Mouse (Mus musculus) gastrocnemius, postnatal 25 days (tissue): ENCODE data around the gene Phldb2. TPM values are rescaled to one million over a fixed set of nuclear protein-coding genes. Genes with fewer than 3 reads are reported as not detected.
A peak's percentile ranks its signal among the peaks of the same experiment; 100 is the strongest.

ENCODE experiments used
- DNase-seq: peaks from one replicate; pipeline ENCODE4 v3.0.0; 2022
- total RNA-seq, 2 experiments: library from RNA; stranded (reverse); gene quantifications; 1 replicate in 1 of 2; 2 replicates in 1 of 2; pipeline ENCODE4 v1.2.3; 2021

The Phldb2 gene
- total RNA-seq, 2 experiments from 2014 or later: 9.4 to 9.9 TPM

GRCm38 (mm10) chr16:45789311-45789710, 164.1 kb downstream of the Phldb2 start:
- no peak for DNase-seq

DNA sequence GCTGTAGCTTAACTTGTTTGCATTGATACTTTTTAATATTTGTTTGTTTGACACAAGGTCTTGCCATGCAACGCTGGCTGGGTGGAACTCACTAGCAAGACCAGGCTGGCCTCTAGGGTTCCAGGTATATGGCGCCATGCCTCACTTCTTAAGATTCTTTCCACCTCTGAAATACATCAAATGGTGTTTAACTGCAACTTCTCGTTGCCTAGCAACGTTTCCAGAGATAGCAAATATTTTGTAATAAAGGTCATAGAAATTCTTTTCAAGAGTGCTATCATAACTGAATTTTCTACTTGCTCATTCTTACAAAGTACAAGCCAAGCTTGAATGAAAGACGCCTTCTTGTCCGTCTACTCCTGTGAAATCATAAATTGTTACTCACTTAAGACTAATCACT, 165.7 kb downstream of the Phldb2 start:
- DNase-seq: no peak

DNA sequence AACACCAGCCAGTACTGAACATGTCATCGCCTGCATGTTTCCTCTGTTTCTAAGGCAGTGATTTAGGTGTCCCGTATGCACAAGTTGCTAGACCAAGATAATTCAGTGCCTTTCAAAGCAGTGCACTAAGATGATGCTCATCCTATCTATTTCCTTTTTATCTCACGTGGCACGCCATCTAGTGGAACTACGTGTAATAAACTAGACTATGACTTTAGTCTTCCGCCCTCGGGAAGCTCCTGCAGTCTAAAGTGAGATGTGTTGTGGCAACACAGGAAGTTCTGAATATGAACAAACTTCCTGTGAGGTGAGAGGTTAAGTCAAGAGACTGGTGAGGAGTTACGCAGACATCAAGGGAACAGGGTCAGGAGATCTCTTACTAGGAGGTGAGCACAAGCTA, 166.8 kb downstream of the Phldb2 start:
- no peak for DNase-seq

DNA sequence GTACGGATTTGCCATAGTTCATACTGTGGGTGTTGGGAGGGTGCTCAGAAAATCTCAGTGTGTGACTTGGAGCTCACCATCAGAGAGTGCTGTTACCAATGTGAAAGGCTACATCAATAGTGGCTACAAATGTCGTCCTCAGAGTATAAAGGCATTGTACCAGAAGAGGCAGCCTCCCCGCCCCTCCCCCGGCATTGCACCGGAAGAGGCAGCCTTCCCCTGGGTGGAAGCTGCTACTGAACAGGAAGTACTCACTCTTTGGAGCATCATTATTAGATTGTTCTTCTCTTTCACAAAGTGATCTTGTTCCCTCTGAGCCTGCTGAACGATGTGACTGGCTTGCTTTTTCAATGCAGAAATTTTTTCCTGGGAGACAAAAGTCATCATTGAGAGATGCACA, 173.4 kb downstream of the Phldb2 start:
- DNase-seq: no peak

DNA sequence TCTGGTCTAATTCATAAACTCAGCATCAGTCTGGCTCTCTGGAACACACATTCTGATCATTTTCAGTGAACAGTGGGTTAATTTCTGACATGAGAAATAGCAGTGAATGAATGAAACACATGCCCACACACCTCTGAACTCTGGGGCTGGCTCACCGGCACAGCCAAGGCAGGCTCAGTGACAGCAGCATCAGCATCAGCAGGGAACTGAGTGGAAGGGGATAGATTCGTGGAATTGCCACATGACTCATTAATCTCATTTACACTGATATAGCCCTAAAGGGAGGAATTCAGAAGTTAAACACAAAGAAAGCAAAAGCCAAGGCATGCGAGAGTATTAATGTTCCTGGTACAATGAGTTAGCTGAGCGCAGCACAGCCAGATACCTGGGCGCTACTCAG, 178.6 kb downstream of the Phldb2 start:
- DNase-seq: no peak

- no peak for DNase-seq
These were observed 182.5 kb downstream of the Phldb2 start for GRCm38 (mm10) chr16:45770914-45771313.

DNA sequence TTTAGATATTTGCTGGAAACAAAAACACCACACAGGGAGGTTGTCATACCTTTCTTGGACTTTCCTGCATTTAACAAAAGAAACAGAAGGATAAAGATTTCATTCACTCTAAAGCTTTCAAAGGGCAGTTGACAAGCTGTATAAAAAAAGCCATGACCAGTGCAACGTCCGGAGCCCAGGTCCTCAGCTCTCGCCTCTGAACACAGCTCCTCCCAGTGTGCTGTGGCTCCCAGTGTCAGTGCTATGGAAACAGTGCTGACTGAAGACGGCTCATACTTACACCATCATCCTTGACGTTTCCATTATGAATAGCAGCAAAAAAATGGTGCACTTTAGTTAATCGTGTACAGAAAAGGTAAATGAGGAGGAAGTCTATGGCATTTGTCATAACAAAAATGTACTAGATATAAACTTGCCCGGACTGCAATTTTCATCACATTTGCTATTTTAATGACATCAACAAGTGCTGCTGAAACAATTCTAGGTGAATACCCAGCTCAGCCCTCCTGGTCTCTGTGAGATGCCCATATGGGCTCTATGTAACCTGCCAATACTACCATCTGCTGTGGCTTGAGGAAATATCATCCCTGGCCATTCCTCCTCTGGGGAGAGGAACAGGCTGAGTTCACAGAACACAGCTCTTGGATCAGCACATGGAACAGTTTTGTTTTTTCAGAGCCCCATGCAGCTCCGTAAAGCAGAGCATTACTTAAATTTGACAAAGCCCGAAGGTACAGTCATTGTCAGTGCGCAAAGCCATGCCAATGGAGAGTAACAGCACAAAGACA, 185.4 kb downstream of the Phldb2 start:
- no peak for DNase-seq

- DNase-seq: no peak
These were observed 186.0 kb downstream of the Phldb2 start for GRCm38 (mm10) chr16:45767434-45767833.

DNA sequence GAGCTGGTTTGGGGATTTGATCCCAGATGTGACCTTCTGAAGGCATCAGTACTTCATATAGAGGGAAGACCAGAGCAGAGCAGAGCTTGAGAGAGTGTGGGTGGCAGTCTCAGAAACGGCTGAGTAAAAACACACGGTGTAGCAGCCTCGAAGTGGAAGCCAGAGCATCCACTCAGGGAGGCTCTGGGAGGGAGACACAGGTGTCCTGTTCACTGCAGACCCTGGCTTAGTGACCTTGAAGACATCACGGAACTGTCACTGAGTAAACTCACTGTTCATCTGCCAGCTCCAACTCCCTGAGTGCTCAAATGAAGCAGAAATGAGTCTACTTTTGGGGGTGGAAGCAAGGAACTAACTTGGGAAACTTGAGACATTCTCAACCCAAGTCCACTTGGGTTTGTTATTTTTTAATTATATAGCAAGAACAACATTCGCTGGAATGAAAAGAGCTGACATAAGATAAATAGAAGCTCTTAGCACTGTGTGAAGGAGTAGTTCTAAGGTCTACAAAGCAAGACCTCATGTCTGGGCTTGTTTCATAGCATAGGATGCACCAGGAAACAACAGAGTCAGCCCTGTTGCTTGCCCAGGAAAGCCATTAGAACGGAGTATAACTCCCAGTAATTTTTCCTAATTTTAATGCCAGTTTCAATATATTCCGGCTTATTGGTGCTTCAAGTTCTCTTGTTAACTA, 187.4 kb downstream of the Phldb2 start:
- no peak for DNase-seq

DNA sequence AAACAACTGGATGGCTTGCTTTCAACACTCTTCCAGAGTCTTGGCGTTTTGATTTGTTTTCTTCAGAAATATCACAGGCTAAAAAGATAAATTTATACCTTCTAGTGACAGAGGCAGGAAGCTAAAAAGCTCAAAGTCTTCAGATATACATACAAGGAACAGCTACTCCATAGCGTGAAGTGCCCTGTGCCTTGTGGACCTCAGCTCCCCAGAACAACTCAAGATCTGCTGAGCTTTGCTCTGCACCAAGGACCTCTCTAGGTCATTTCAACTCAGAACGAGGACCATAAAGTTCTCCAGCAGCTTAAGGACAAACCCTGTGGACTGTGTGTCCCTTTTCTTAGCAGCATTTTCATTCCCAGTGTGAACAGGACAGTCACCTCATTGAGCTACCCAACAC, 188.3 kb downstream of the Phldb2 start:
- DNase-seq: no peak

DNA sequence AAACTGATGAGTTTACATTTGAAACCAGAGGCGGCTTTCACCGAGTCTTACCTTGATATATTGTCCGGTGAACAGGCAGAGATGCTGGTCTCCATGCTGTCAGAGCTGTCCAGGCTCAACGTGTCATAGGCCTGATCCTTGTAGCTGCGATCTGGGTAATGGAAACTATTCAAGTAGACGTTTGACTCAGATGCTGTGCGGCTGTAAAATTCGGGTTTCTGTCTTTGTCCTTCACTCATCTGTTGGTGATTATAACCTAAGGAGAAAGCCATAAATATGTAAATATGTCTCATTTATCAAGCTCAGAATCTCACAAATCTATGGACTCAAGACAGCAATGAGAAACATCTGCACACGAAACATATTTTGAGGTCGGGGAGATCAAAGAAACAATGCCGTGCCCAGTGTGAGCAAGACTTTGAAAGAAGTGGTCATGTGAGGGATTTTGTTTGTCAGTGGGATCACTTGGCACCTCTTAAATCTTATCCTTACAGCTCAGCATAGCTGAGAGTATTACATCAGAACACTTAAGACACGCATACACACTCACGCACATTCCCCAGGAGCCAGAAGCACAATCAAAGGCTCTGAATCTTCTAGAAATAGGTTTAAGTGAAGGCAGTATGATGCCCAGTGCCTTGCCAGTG, 190.4 kb downstream of the Phldb2 start:
- DNase-seq: no peak

GRCm38 (mm10) chr16:45761425-45761824, 192.0 kb downstream of the Phldb2 start:
- no peak for DNase-seq

DNA sequence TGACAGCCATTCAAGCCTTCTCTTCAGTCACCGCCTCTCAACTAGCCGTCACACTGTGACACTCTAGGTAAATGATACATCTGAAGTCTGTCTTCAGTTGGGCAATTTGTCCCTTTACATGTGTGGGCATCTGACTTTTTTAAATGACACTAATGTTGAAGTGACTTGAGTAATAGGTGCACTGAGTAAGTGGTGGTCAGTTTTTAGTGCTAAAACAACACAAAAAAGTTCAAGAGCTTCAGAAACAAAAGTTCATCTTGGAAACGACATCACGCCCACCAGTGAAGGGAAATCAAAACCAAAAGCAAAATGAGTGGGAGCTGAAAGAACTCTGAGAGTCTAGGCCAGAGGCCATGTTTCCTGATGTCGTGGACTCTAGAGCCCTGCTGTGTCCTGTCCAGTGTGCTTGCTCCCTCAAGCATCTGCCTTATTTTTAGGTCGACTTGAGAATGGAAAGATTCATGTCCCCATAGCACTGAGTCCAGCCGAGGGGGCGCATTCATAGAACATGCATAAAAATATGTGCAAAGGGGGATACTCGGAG, 194.6 kb downstream of the Phldb2 start:
- DNase-seq: no peak

GRCm38 (mm10) chr16:45757421-45758078, 195.8 kb downstream of the Phldb2 start:
- DNase-seq: peak; percentile 53

DNA sequence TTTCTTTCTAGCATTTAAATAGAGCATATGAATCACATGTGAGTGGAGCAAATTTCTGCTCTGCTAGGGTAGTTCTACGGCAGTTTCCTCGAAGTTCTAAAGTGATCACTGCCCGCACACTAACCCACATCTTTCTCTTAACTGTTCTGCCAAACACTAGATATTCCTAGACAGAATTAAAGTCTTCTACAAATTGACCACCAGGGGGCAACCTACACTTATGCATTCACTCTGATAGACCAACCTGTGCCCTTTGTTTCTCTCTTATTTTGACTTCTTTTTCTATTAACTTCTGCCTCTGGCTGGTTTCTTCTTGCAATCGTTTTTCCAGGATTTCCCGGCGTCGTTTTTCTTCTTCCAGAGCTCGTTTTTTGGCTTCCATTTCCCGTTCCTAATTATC, 196.5 kb downstream of the Phldb2 start:
- no peak for DNase-seq

- DNase-seq: no peak
These were observed 209.7 kb downstream of the Phldb2 start for GRCm38 (mm10) chr16:45743591-45744144.

DNA sequence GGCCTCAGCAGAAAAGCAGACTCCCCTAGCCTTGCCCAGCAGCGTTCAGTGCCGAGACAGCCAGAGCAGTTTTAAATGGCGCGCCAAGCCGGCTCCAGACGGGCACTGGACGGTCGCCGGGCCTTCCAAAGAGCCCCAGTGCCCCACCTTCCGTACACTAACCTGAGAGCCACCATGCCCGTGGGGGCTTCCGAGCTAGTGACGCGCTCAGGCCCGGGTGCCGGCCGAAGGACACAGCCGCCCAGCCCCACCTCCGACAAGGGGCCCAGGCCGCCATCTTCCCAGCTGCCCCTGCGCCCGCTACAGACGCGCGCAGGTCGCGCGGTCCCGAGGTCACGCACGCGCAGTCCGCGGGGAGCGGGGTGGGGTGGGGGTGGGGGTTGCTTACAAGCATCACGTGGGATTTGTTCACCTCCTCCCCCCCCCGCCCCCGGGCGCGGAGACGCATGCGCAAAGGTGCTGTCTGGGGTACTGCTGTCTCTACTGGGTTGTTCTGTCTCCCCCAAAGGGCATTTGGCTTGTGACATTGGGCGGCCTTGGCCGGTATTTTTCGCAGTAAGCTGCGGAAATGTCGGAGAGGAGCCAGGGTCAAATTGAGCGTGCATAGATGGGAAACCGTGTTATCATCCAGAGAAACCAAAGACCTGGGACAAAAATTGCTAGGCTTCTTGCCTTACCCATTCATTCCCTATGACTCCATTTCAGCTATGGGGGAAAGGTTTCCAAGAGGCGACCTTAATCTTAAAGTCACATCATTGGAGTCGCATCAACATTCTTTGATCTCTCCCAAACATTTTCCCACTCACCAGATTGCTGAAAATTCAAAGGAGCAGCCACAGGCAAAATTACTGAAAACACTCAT, 210.6 kb downstream of the Phldb2 start, which contains the start of gene Abhd10:
TSS of gene Abhd10 (minus strand) at position 341 of the 862 bp plus-strand sequence.
- peak; percentile 97 for DNase-seq

GRCm38 (mm10) chr16:45737880-45738279, 215.5 kb downstream of the Phldb2 start:
- DNase-seq: no peak

DNA sequence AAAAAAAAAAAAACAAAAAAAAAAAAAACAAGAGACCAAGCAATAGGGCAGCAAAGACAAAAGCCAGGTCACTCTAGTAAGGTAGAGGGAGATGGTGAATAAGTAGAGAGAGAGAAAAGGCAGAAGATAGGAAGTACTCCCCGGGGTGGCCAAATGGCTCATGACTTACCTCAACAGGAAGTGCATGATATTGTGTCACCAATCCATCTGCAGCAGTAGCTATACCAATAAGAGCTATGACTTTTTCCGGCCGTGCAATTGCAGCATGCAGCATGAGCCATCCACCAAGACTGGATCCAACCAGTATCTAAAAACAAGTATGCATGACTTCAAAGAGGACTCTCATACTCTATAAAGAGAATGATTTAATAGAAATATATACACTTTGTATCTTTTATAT, 216.7 kb downstream of the Phldb2 start:
- no peak for DNase-seq

DNA sequence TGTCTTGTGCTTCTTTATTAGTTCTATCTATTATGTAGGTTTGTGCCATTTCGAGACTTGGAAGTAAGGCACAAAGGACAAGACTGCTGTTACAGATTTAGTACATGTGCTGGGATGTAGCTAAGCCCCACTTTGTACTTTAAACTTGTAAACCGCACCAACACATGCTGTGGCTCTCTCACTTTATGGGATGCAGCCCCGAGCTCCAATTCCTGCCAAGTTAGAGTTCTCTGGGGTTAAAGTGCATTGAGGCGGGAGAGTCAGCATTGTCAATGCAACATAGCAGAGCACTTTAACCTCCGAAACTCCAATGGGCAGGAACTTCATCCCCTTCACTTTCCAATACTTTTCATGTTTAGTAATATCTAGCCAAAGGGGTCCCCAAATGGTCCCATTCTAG, 224.2 kb downstream of the Phldb2 start:
- DNase-seq: no peak

- no peak for DNase-seq
These were observed 228.7 kb downstream of the Phldb2 start for GRCm38 (mm10) chr16:45724742-45725102.
